Mouse (Mus musculus): ENCODE data around the gene Pgam2.

- TF ChIP-seq POLR2A (IDR thresholded peaks at IDR 0.05; ENCODE audit: low read depth, low read length) = no peak
- no peak for TF ChIP-seq CTCF (IDR thresholded peaks at IDR 0.05; ENCODE audit: extremely low read depth, insufficient read depth, insufficient read length, insufficient replicate concordance)
Observed at GRCm38 (mm10) chr11:5795290-5795689, 8.2 kb downstream of the Pgam2 start.
